Mouse (Mus musculus): ENCODE results near the gene Glyat. TPM values are rescaled to one million over a fixed set of nuclear protein-coding genes. Genes with fewer than 3 reads are reported as not detected.

Gene Glyat
- polyA plus RNA-seq (2015; fragmentation: Nextera tagmentation; extraction: Ambion mirVana) = 0.22 TPM in 1 of 2 replicates, not detected in the other

- Histone ChIP-seq H3K9me3 (replicated peaks) (no peaks in the 10 kb centered on the region), H3K36me3 (no peaks in the 10 kb centered on the region), H3K4me3 (replicated peaks) (no peak within 1 kb of the TSS), H3K4me2 (no peak within 1 kb of the TSS), H3K27me3 (replicated peaks) (no peaks in the 10 kb centered on the region), H3K27ac (replicated peaks) (no peak within 1 kb of the TSS), H3K4me1 (no peaks in the 10 kb centered on the region), H3K9ac (replicated peaks) (no peak within 1 kb of the TSS)
- WGBS = 84% methylated on average over 4 of the region's 4 CpGs
- ATAC-seq (ENCODE audit: low FRiP score) = no peak
Observed at GRCm38 (mm10) chr19:12633176-12633575, at the start of gene Glyat. TSS of gene Glyat (plus strand) at chr19:12633308.

DNA sequence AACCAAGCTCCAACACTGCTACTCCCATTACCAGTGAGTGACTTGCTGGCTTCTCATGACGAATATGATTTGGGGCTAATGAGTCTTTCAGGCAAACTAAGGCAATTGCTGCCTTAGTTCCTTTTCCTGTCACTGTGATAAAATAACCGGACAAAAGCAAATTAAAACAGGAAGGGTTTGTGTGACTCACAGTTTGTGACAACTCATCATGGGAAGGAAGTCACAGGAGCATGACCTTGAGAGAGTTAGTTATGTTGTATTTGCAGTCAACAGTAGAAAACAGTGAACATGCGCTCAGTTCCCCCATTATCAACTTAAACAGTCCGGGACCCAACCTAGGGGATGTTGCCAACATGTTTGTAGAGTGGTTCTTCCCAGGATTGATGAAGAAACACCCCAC lies 47.8 kb upstream of the Glyat start:
- ATAC-seq (ENCODE audit: low FRiP score) = no peak
- Histone ChIP-seq H3K4me2 (no peak overlapping the region), H3K9me3 (replicated peaks) (no peaks in the 10 kb centered on the region), H3K4me1 (no peaks in the 10 kb centered on the region), H3K27ac (replicated peaks) (no peak overlapping the region), H3K9ac (replicated peaks) (no peak overlapping the region), H3K27me3 (replicated peaks) (no peaks in the 10 kb centered on the region), H3K4me3 (replicated peaks) (no peak overlapping the region), H3K36me3 (no peaks in the 10 kb centered on the region)
- WGBS = 85% methylated on average over 4 of the region's 4 CpGs

DNA sequence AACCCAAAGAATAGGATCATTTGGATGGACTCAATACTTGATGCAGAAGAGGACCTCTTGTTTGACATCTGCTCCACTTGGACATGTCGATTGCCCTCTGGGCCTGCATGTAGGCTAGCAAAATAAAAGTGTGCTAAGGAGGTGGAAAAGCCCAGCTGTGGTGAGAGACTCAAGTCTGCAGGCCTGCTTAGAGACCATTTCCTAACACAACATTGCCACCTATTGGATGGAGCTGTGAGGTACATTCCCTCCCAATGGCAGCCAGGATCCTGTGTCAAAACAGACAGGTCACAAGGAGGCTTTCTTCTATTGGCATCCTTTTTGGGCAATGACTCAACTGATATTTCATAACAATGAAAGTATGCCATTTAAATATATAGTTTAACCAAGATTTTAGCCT lies 41.2 kb upstream of the Glyat start:
- H3K9me3 ChIP-seq (replicated peaks) = no peaks in the 10 kb centered on the region
- no peak overlapping the region for H3K4me3 ChIP-seq (replicated peaks)
- peak; percentile 32; the same call in 1 of the 2 replicates for ATAC-seq (ENCODE audit: low FRiP score)
- H3K4me1 ChIP-seq = peaks cover 7% of the 10 kb centered on the region
- WGBS = 9% methylated on average over 1 of the region's 1 CpGs
- H3K36me3 ChIP-seq = no peaks in the 10 kb centered on the region
- no peak overlapping the region for H3K9ac ChIP-seq (replicated peaks)
- H3K27me3 ChIP-seq (replicated peaks) = no peaks in the 10 kb centered on the region
- no peak overlapping the region for H3K27ac ChIP-seq (replicated peaks)
- H3K4me2 ChIP-seq = no peak overlapping the region

GRCm38 (mm10) chr19:12595135-12595529 lies 38.0 kb upstream of the Glyat start:
- H3K36me3 ChIP-seq = no peaks in the 10 kb centered on the region
- ATAC-seq (ENCODE audit: low FRiP score) = no peak; the same call in 1 of the 2 replicates
- peak overlapping the region; percentile 84 for H3K4me3 ChIP-seq (replicated peaks)
- H3K9ac ChIP-seq (replicated peaks) = peak overlapping the region; percentile 86
- H3K4me2 ChIP-seq = peak overlapping the region; percentile 91
- H3K9me3 ChIP-seq (replicated peaks) = no peaks in the 10 kb centered on the region
- 51% methylated on average over 2 of the region's 2 CpGs for WGBS
- H3K27me3 ChIP-seq (replicated peaks) = no peaks in the 10 kb centered on the region
- peaks cover 13% of the 10 kb centered on the region for H3K4me1 ChIP-seq
- no peak overlapping the region for H3K27ac ChIP-seq (replicated peaks)

- peak overlapping the region; percentile 91 for H3K27ac ChIP-seq (replicated peaks)
- H3K4me1 ChIP-seq = peaks cover 13% of the 10 kb centered on the region
- H3K36me3 ChIP-seq = no peaks in the 10 kb centered on the region
- H3K9me3 ChIP-seq (replicated peaks) = no peaks in the 10 kb centered on the region
- peak overlapping the region; percentile 86 for H3K9ac ChIP-seq (replicated peaks)
- peak overlapping the region; percentile 91 for H3K4me2 ChIP-seq
- peak; percentile 95 for ATAC-seq (ENCODE audit: low FRiP score)
- no peaks in the 10 kb centered on the region for H3K27me3 ChIP-seq (replicated peaks)
- H3K4me3 ChIP-seq (replicated peaks) = peak overlapping the region; percentile 84
- under 1% methylated on average over 49 of the region's 49 CpGs for WGBS
Observed at GRCm38 (mm10) chr19:12595530-12596289, 37.4 kb upstream of the Glyat start.

- no peaks in the 10 kb centered on the region for H3K27me3 ChIP-seq (replicated peaks)
- H3K9ac ChIP-seq (replicated peaks) = peak overlapping the region; percentile 86
- ATAC-seq (ENCODE audit: low FRiP score) = peak; percentile 76
- H3K36me3 ChIP-seq = no peaks in the 10 kb centered on the region
- 16% methylated on average over 23 of the region's 23 CpGs for WGBS
- peaks cover 13% of the 10 kb centered on the region for H3K4me1 ChIP-seq
- H3K4me2 ChIP-seq = peak overlapping the region; percentile 91
- H3K9me3 ChIP-seq (replicated peaks) = no peaks in the 10 kb centered on the region
- peak overlapping the region; percentile 84 for H3K4me3 ChIP-seq (replicated peaks)
- peak overlapping the region; percentile 91 for H3K27ac ChIP-seq (replicated peaks)
Observed at GRCm38 (mm10) chr19:12596290-12597072, 36.6 kb upstream of the Glyat start.

DNA sequence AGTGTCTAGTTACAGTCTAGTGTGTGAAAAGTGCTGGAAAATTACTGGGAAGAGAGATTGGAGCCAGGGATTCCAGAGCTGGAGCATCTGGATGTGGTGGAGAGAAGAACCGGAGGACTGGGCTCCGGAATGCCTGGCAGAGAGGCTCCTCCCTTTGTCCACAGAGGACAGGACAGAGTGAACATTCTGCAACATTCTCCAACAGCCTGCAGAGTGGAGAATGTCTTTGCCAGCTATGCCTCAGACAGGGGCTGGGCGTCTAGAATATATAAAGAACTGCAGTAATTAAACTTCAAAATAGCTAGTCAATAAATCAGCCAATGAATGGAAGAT lies 36.1 kb upstream of the Glyat start:
- 0 out of 2 replicates have a peak, but pooled peaks have one; percentile 14 for ATAC-seq (ENCODE audit: low FRiP score)
- H3K36me3 ChIP-seq = no peaks in the 10 kb centered on the region
- peak overlapping the region; percentile 84 for H3K4me3 ChIP-seq (replicated peaks)
- 53% methylated on average over 3 of the region's 3 CpGs for WGBS
- no peaks in the 10 kb centered on the region for H3K9me3 ChIP-seq (replicated peaks)
- peaks cover 13% of the 10 kb centered on the region for H3K4me1 ChIP-seq
- peak overlapping the region; percentile 91 for H3K27ac ChIP-seq (replicated peaks)
- peak overlapping the region; percentile 91 for H3K4me2 ChIP-seq
- H3K9ac ChIP-seq (replicated peaks) = peak overlapping the region; percentile 86
- H3K27me3 ChIP-seq (replicated peaks) = no peaks in the 10 kb centered on the region

- H3K9ac ChIP-seq (replicated peaks) = no peak overlapping the region
- H3K4me3 ChIP-seq (replicated peaks) = no peak overlapping the region
- H3K27ac ChIP-seq (replicated peaks) = no peak overlapping the region
- 79% methylated on average over 3 of the region's 3 CpGs for WGBS
- no peaks in the 10 kb centered on the region for H3K36me3 ChIP-seq
- no peak overlapping the region for H3K4me2 ChIP-seq
- H3K9me3 ChIP-seq (replicated peaks) = no peaks in the 10 kb centered on the region
- no peak for ATAC-seq (ENCODE audit: low FRiP score)
- H3K27me3 ChIP-seq (replicated peaks) = no peaks in the 10 kb centered on the region
- peaks cover 13% of the 10 kb centered on the region for H3K4me1 ChIP-seq
Observed at GRCm38 (mm10) chr19:12598674-12599073, 34.4 kb upstream of the Glyat start.

GRCm38 (mm10) chr19:12599674-12600073 lies 33.4 kb upstream of the Glyat start, which contains the start of gene Gm4952:
TSS of gene Gm4952 (plus strand) at chr19:12599974.
- Histone ChIP-seq H3K4me1 (peaks cover 13% of the 10 kb centered on the region), H3K36me3 (no peaks in the 10 kb centered on the region), H3K27ac (replicated peaks) (no peak within 1 kb of the TSS), H3K9ac (replicated peaks) (no peak within 1 kb of the TSS), H3K4me3 (replicated peaks) (no peak within 1 kb of the TSS), H3K4me2 (no peak within 1 kb of the TSS), H3K27me3 (replicated peaks) (no peaks in the 10 kb centered on the region), H3K9me3 (replicated peaks) (no peaks in the 10 kb centered on the region)
- ATAC-seq (ENCODE audit: low FRiP score) = no peak
- 71% methylated on average over 1 of the region's 1 CpGs for WGBS

DNA sequence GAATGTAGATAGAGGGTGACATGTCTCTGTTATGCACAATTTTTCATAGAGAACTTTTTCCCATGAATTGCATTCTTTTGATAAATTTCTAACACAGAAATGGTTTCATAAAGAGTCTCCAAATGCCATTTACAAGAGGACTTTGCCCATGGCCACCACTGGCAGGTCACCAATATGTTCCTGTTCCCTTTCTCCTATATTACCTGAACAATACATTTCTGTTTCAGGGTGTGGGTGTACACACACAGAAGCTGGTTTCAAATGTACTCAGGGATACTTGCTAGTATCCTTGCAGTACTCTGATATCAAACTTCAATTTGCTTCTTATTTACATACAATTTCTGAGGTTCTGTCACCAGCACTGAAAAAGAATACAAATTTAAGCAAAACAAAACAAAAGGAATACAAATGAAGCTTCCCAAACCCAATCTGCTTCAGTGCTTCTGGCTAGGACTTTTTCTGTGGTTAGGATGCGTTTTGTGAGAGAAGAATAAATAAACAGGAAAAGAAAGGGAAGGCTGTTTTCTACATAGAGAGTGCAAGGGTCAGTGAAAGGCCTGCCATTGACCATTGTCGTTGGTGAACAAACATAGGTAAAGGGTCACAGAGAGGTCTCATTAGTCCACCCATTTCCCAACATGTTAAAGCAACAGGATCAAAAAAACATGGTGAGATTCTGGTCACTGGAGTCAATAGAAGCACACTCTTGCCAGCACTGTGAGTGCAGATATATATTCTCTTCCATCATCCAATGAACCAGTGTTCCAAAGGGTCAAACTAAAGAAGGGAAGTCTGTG lies 32.2 kb upstream of the Glyat start:
- 21% methylated on average over 2 of the region's 2 CpGs for WGBS
- Histone ChIP-seq H3K4me3 (replicated peaks) (no peak overlapping the region), H3K9ac (replicated peaks) (no peak overlapping the region), H3K27ac (replicated peaks) (no peak overlapping the region), H3K4me1 (peaks cover 13% of the 10 kb centered on the region), H3K4me2 (no peak overlapping the region), H3K27me3 (replicated peaks) (no peaks in the 10 kb centered on the region), H3K36me3 (no peaks in the 10 kb centered on the region), H3K9me3 (replicated peaks) (no peaks in the 10 kb centered on the region)
- no peak for ATAC-seq (ENCODE audit: low FRiP score)

- Histone ChIP-seq H3K9me3 (replicated peaks) (no peaks in the 10 kb centered on the region), H3K4me2 (no peak overlapping the region), H3K4me1 (no peaks in the 10 kb centered on the region), H3K27ac (replicated peaks) (no peak overlapping the region), H3K27me3 (replicated peaks) (no peaks in the 10 kb centered on the region), H3K4me3 (replicated peaks) (no peak overlapping the region), H3K9ac (replicated peaks) (no peak overlapping the region), H3K36me3 (no peaks in the 10 kb centered on the region)
- no peak for ATAC-seq (ENCODE audit: low FRiP score)
Observed at GRCm38 (mm10) chr19:12608336-12608735, 24.8 kb upstream of the Glyat start.

All from neural tube, embryonic 15.5 days (tissue).